Mouse (Mus musculus): ENCODE data around the gene Actg1.

Gene Actg1

GRCm38 (mm10) chr11:120335431-120336021 lies 12.8 kb downstream of the Actg1 start:
- H3K4me1 ChIP-seq (replicated peaks; ENCODE audit: low read depth, low read length) = no peaks in the 10 kb centered on the region
- TF ChIP-seq NANOG (IDR thresholded peaks at IDR 0.05; ENCODE audit: borderline replicate concordance, low read length) (no peak), CTCF (conservative IDR thresholded peaks at IDR 0.05; ENCODE audit: low read length) (no peak), POU5F1 (IDR thresholded peaks at IDR 0.05; ENCODE audit: borderline replicate concordance, low read length) (no peak)

GRCm38 (mm10) chr11:120320156-120320555 lies 28.2 kb downstream of the Actg1 start:
- TF ChIP-seq CTCF (conservative IDR thresholded peaks at IDR 0.05; ENCODE audit: low read length) (no peak), POU5F1 (IDR thresholded peaks at IDR 0.05; ENCODE audit: borderline replicate concordance, low read length) (no peak), NANOG (IDR thresholded peaks at IDR 0.05; ENCODE audit: borderline replicate concordance, low read length) (no peak)
- Histone ChIP-seq H3K36me3 (ENCODE audit: insufficient read depth, low read length) (no peaks in the 10 kb centered on the region), H3K27me3 (ENCODE audit: insufficient read depth, low read length) (no peaks in the 10 kb centered on the region), H3K9me3 (ENCODE audit: low read length) (peaks cover 61% of the 10 kb centered on the region), H3K4me3 (replicated peaks; ENCODE audit: low read length) (0 out of 2 replicates have a peak overlapping the region, but pooled peaks have one; percentile 35), H3K4me1 (replicated peaks; ENCODE audit: low read depth, low read length) (peaks cover 4% of the 10 kb centered on the region)

More at GRCm38 (mm10) chr11:120335431-120336021, 12.8 kb downstream of the Actg1 start:
- H3K4me3 ChIP-seq (replicated peaks; ENCODE audit: low read length) = no peak overlapping the region
- H3K9me3 ChIP-seq (ENCODE audit: low read length) = peaks cover 91% of the 10 kb centered on the region
- H3K27me3 ChIP-seq (ENCODE audit: insufficient read depth, low read length) = no peaks in the 10 kb centered on the region
- no peaks in the 10 kb centered on the region for H3K36me3 ChIP-seq (ENCODE audit: insufficient read depth, low read length)

GRCm38 (mm10) chr11:120319310-120319709 lies 29.0 kb downstream of the Actg1 start:
- no peaks in the 10 kb centered on the region for H3K27me3 ChIP-seq (ENCODE audit: insufficient read depth, low read length)
- no peak for TF ChIP-seq POU5F1 (IDR thresholded peaks at IDR 0.05; ENCODE audit: borderline replicate concordance, low read length)
- TF ChIP-seq CTCF (conservative IDR thresholded peaks at IDR 0.05; ENCODE audit: low read length) = no peak
- no peak for TF ChIP-seq NANOG (IDR thresholded peaks at IDR 0.05; ENCODE audit: borderline replicate concordance, low read length)
- H3K36me3 ChIP-seq (ENCODE audit: insufficient read depth, low read length) = no peaks in the 10 kb centered on the region
- peaks cover 10% of the 10 kb centered on the region for H3K4me1 ChIP-seq (replicated peaks; ENCODE audit: low read depth, low read length)
- H3K9me3 ChIP-seq (ENCODE audit: low read length) = peaks cover 70% of the 10 kb centered on the region
- 0 out of 2 replicates have a peak overlapping the region, but pooled peaks have one; percentile 3 for H3K4me3 ChIP-seq (replicated peaks; ENCODE audit: low read length)

GRCm38 (mm10) chr11:120317456-120317855 lies 30.9 kb downstream of the Actg1 start:
- Histone ChIP-seq H3K4me3 (replicated peaks; ENCODE audit: low read length) (no peak overlapping the region), H3K27me3 (ENCODE audit: insufficient read depth, low read length) (no peaks in the 10 kb centered on the region), H3K4me1 (replicated peaks; ENCODE audit: low read depth, low read length) (peaks cover 10% of the 10 kb centered on the region), H3K9me3 (ENCODE audit: low read length) (peaks cover 86% of the 10 kb centered on the region), H3K36me3 (ENCODE audit: insufficient read depth, low read length) (no peaks in the 10 kb centered on the region)
- TF ChIP-seq NANOG (IDR thresholded peaks at IDR 0.05; ENCODE audit: borderline replicate concordance, low read length) = no peak

- no peaks in the 10 kb centered on the region for H3K36me3 ChIP-seq (ENCODE audit: insufficient read depth, low read length)
- H3K4me3 ChIP-seq (replicated peaks; ENCODE audit: low read length) = no peak overlapping the region
- no peaks in the 10 kb centered on the region for H3K27me3 ChIP-seq (ENCODE audit: insufficient read depth, low read length)
- peaks cover 84% of the 10 kb centered on the region for H3K9me3 ChIP-seq (ENCODE audit: low read length)
- TF ChIP-seq CTCF (conservative IDR thresholded peaks at IDR 0.05; ENCODE audit: low read length) (no peak), POU5F1 (IDR thresholded peaks at IDR 0.05; ENCODE audit: borderline replicate concordance, low read length) (no peak), NANOG (IDR thresholded peaks at IDR 0.05; ENCODE audit: borderline replicate concordance, low read length) (no peak)
- H3K4me1 ChIP-seq (replicated peaks; ENCODE audit: low read depth, low read length) = peaks cover 15% of the 10 kb centered on the region
Observed at GRCm38 (mm10) chr11:120316690-120317254, 31.6 kb downstream of the Actg1 start.

GRCm38 (mm10) chr11:120315832-120316689 lies 32.3 kb downstream of the Actg1 start:
- peaks cover 19% of the 10 kb centered on the region for H3K4me1 ChIP-seq (replicated peaks; ENCODE audit: low read depth, low read length)
- no peaks in the 10 kb centered on the region for H3K36me3 ChIP-seq (ENCODE audit: insufficient read depth, low read length)
- no peak for TF ChIP-seq CTCF (conservative IDR thresholded peaks at IDR 0.05; ENCODE audit: low read length)
- no peak for TF ChIP-seq POU5F1 (IDR thresholded peaks at IDR 0.05; ENCODE audit: borderline replicate concordance, low read length)
- TF ChIP-seq NANOG (IDR thresholded peaks at IDR 0.05; ENCODE audit: borderline replicate concordance, low read length) = no peak
- H3K9me3 ChIP-seq (ENCODE audit: low read length) = peaks cover 84% of the 10 kb centered on the region
- no peaks in the 10 kb centered on the region; the same call in 1 of the 2 replicates for H3K27me3 ChIP-seq (ENCODE audit: insufficient read depth, low read length)
- H3K4me3 ChIP-seq (replicated peaks; ENCODE audit: low read length) = no peak overlapping the region

- peaks cover 80% of the 10 kb centered on the region for H3K9me3 ChIP-seq (ENCODE audit: low read length)
- no peaks in the 10 kb centered on the region for H3K36me3 ChIP-seq (ENCODE audit: insufficient read depth, low read length)
- TF ChIP-seq POU5F1 (IDR thresholded peaks at IDR 0.05; ENCODE audit: borderline replicate concordance, low read length) (no peak), CTCF (conservative IDR thresholded peaks at IDR 0.05; ENCODE audit: low read length) (no peak), NANOG (IDR thresholded peaks at IDR 0.05; ENCODE audit: borderline replicate concordance, low read length) (no peak)
- H3K4me3 ChIP-seq (replicated peaks; ENCODE audit: low read length) = 0 out of 2 replicates have a peak overlapping the region, but pooled peaks have one; percentile 3
- H3K4me1 ChIP-seq (replicated peaks; ENCODE audit: low read depth, low read length) = peaks cover 22% of the 10 kb centered on the region
- H3K27me3 ChIP-seq (ENCODE audit: insufficient read depth, low read length) = peaks cover 3% of the 10 kb centered on the region
Observed at GRCm38 (mm10) chr11:120315416-120315761, 33.0 kb downstream of the Actg1 start.

GRCm38 (mm10) chr11:120314721-120315415 lies 33.5 kb downstream of the Actg1 start:
- Histone ChIP-seq H3K4me3 (replicated peaks; ENCODE audit: low read length) (0 out of 2 replicates have a peak overlapping the region, but pooled peaks have one; percentile 3), H3K36me3 (ENCODE audit: insufficient read depth, low read length) (no peaks in the 10 kb centered on the region), H3K9me3 (ENCODE audit: low read length) (peaks cover 74% of the 10 kb centered on the region), H3K4me1 (replicated peaks; ENCODE audit: low read depth, low read length) (peaks cover 24% of the 10 kb centered on the region), H3K27me3 (ENCODE audit: insufficient read depth, low read length) (peaks cover 8% of the 10 kb centered on the region)
- TF ChIP-seq CTCF (conservative IDR thresholded peaks at IDR 0.05; ENCODE audit: low read length) (no peak), NANOG (IDR thresholded peaks at IDR 0.05; ENCODE audit: borderline replicate concordance, low read length) (no peak), POU5F1 (IDR thresholded peaks at IDR 0.05; ENCODE audit: borderline replicate concordance, low read length) (no peak)
